Mouse (Mus musculus): Measurements from ENCODE around the gene Cd164. TPM values are rescaled to one million over a fixed set of nuclear protein-coding genes. Genes with fewer than 3 reads are reported as not detected.

Gene Cd164
- total RNA-seq (2021) = 100 to 1,000 TPM; 133 to 157 TPM
- long read RNA-seq, experiment 1, transcript Cd164-201 (6 exons, 2,922 nt) = major isoform, 85 of 90 reads
- long read RNA-seq, experiment 1, partial matches to known transcripts = 2 of 90 reads
- long read RNA-seq, experiment 1, other reads (novel, unspliced or antisense) = 3 of 90 reads
- long read RNA-seq, experiment 2, transcript Cd164-201 (6 exons, 2,922 nt) = major isoform, 89 of 93 reads
- long read RNA-seq, experiment 2, partial matches to known transcripts = 0 of 93 reads
- long read RNA-seq, experiment 2, other reads (novel, unspliced or antisense) = 4 of 93 reads

DNA sequence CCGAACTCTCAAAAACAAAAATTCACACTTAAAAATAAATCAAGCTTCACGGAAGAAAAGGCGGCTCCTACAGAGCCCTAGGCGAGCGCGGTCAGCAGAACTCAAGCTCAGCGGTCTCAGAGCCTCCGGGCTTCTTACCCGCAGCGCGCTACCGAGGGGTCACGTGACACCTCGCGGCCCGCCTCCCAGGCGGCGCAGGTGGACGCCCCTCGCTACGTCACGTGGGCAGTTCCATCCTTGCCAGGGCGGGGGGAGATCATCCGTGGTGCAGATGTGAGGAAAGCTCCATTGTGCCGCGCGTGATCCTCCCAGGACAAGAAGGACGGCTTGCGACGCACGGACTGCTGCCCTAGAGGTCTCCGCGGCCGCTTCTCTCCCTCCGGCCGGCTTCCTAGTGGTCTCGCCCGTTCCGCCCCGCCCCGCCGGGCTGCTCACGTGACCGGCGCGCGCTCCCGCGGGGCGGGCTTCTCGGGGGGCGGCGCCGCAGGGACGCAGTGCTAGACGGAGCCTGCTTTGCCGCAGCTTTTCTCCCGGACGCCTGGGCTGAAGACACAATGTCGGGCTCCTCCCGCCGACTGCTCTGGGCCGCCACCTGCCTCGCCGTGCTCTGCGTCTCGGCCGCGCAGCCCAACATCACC, at the start of gene Cd164:
Cd164 (plus strand) TSS at position 434 of the 638 bp plus-strand sequence.
- peak within 1 kb of the TSS; percentile 100 for H3K27ac ChIP-seq
- DNase-seq = peak; percentile 96
- TF ChIP-seq CTCF (IDR thresholded peaks at IDR 0.05) = no peak
- peak within 1 kb of the TSS; percentile 93 for H3K4me3 ChIP-seq
- intact Hi-C loops (cut with DNase I) = loop anchor here (1.0 to 10.0 kb wide), 3 partner anchors 80 to 286 kb away; partner anchors contain the start of genes Cep57l1 and Sesn1

DNA sequence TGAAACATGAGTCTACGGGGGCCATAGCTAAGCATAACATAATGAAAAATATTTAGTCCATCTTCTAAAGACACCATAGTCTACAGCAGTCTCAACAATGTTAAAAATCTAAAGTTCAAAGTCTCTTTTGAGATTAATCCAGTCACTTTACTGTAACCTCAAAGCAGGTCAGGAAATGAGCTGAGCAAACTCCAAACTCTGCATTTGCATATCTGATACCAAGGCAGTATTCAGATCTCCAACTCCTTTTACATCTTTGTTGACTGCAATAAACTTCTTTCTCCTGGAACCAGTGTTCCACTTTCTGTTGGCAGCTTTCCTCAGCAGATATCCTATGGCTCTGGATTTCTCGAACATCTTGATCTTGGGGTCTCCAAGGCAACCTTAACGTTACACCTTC, 48.5 kb upstream of the Cd164 start:
- Histone ChIP-seq H3K4me3 (no peak overlapping the region), H3K27ac (no peak overlapping the region)
- TF ChIP-seq CTCF (IDR thresholded peaks at IDR 0.05) = no peak
- intact Hi-C loops (cut with DNase I) = no loop called here
- DNase-seq = no peak

DNA sequence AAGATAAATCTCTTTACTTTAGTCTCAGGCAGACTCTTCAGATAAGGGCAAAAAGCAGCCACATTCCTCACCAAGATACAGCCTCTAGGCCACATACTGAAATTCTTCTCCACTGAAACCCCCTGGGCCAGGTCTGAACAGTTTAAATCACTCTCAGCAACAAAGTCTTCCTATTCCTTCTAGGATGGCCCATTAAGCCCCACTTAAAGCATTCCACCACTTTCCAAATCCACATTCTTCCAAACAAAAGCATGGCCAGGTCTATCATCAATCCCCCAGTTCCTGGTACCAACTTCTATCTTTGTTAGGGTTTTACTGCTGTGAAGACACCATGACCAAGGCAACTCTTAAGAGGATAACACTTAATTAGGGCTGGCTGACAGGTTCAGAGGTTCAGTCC, 46.7 kb upstream of the Cd164 start:
- Histone ChIP-seq H3K27ac (no peak overlapping the region), H3K4me3 (no peak overlapping the region)
- intact Hi-C loops (cut with DNase I) = no loop called here
- no peak for DNase-seq
- no peak for TF ChIP-seq CTCF (IDR thresholded peaks at IDR 0.05)

DNA sequence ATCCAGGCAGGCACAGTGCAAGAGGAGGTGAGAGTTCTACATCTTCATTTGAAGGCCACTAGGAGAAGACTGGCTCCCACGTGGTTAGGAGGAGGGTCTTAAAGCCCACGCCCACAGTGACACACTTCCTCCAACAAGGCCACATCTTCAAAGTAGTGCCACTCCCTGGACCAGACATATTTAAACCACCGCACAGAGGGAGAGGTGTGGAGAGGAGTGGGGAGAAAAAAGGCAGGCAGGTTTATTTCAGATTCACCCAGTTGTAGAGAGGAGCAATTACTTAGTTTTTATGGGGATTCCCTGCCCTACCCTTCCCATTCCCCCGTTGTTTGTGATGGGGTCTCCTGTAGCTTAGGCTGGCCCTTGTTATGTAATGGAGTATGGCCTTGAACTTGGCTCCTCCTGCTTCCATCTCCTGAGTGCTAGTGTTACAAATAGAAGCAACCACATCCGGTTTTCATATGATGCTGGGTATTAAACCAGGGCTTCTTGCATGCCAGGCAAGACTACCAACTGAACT, 46.2 kb upstream of the Cd164 start:
- no peak for TF ChIP-seq CTCF (IDR thresholded peaks at IDR 0.05)
- intact Hi-C loops (cut with DNase I) = no loop called here
- H3K4me3 ChIP-seq = no peak overlapping the region
- H3K27ac ChIP-seq = no peak overlapping the region
- no peak for DNase-seq

DNA sequence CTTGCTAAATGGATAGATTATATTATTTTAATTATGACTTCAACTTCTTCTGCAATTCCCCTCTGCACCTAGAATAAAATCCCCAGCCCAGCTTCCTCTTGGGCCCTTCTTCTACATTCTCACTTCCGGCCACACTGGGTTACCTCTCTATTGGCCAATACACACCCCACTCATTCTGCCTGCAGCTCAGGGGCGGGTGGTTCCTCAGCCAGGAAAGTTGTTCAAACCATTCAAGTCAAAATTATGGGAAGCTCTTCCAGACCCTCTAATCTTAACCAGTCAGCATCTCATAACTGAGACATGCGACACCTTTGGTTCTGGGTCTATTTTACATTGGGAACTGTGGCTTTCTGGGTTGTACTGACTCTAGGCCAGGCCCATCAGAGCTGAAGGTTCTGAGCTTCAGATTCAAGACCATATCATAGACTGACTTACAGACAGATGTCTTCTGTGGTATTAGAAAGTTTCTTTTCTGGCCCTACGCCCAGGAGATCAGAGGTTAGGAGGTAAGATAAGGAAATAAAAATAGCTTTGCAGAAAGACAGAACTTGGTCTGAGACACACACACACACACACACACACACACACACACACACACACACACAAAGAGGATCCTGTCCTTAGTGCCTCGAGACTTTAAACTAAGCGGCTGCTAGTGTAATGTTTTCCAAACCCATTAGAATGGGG, 45.3 kb upstream of the Cd164 start:
- no peak for DNase-seq
- no peak for TF ChIP-seq CTCF (IDR thresholded peaks at IDR 0.05)
- Histone ChIP-seq H3K27ac (peak overlapping the region; percentile 89; the same call in 1 of the 2 replicates), H3K4me3 (no peak overlapping the region)
- intact Hi-C loops (cut with DNase I) = no loop called here

DNA sequence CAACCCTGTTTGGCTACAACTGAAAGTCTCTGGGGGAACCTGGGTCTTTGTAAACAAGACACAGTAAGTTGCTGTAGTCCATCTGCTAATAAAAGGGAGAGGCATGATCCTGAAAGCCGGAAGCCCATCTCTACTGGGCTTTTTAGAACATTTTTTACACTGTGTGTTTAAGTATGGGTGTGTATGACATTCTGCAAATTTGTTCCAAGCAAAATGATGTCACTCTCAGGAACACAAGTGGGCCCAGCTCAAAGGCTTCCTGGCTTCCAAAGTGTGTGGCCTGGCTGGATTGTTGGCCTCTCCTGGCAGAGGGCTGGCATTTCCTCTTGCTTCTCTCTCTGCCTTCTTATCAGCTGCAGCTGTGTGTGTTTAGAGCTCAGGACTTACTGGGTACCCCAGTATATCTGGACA, 44.2 kb upstream of the Cd164 start:
- Histone ChIP-seq H3K4me3 (peak overlapping the region; percentile 84), H3K27ac (peak overlapping the region; percentile 89)
- no peak for TF ChIP-seq CTCF (IDR thresholded peaks at IDR 0.05)
- peak; percentile 39 for DNase-seq
- intact Hi-C loops (cut with DNase I) = no loop called here

DNA sequence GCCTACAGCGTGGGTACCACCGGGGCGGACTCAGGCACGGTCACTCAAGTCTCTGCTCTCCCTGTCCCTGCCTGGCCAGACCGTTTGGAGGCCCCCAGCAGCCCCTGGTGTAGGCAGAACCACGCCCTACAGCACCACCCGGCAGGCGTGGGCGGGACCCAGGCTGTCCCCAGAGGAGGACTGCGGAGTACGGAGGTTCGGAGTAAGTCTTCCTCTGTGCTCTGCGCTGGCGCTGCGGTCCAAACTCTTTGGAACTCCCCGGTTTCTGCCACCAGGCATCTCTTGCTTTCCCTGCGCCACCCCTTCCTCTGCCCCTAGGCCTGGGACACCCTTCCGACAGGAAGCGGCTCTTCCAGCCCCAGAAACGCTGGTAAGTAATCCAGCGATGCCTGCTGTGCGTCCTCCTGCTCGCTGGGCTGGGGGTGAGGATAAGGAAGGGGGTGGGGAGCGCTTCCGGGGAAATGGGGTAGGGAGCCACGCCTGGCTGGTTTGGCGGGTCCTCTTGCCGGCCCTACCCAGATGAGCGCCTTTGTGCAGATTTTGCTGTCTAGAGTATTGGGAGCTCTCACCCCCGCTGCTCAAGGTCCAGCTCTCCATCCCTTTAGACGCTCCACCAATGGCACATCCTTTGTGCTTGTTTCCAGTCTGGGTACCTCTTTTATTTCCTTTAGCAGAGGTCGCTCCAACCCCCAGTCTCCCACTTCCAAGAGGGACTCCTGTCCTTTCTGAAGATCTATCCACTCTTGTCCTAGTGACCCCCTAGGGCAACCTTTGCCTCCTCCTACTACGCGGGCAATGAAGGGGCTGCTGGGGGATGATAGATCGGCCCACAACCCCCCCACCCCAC, 42.8 kb upstream of the Cd164 start, which contains the start of gene Mical1:
Mical1 (plus strand) TSS at position 144 of the 847 bp plus-strand sequence.
- H3K4me3 ChIP-seq = peak within 1 kb of the TSS; percentile 84
- H3K27ac ChIP-seq = peak within 1 kb of the TSS; percentile 89
- intact Hi-C loops (cut with DNase I) = no loop called here
- peak; percentile 84 for DNase-seq
- TF ChIP-seq CTCF (IDR thresholded peaks at IDR 0.05) = no peak

DNA sequence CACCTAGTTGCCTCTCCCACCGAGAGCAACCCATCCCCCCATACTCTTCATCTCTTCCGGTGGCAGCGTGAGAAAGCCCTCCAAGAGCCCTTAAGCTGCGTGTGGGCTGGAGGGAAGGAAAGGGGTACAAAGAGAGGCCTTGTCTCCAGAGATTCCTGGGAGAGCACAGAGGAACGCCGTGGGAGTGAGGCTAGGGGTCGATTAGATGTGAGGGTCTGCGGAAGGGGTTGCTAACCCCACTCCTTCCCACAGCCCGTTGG, 42.3 kb upstream of the Cd164 start:
- H3K27ac ChIP-seq = peak overlapping the region; percentile 89
- DNase-seq = no peak
- H3K4me3 ChIP-seq = peak overlapping the region; percentile 84
- intact Hi-C loops (cut with DNase I) = no loop called here
- no peak for TF ChIP-seq CTCF (IDR thresholded peaks at IDR 0.05)

DNA sequence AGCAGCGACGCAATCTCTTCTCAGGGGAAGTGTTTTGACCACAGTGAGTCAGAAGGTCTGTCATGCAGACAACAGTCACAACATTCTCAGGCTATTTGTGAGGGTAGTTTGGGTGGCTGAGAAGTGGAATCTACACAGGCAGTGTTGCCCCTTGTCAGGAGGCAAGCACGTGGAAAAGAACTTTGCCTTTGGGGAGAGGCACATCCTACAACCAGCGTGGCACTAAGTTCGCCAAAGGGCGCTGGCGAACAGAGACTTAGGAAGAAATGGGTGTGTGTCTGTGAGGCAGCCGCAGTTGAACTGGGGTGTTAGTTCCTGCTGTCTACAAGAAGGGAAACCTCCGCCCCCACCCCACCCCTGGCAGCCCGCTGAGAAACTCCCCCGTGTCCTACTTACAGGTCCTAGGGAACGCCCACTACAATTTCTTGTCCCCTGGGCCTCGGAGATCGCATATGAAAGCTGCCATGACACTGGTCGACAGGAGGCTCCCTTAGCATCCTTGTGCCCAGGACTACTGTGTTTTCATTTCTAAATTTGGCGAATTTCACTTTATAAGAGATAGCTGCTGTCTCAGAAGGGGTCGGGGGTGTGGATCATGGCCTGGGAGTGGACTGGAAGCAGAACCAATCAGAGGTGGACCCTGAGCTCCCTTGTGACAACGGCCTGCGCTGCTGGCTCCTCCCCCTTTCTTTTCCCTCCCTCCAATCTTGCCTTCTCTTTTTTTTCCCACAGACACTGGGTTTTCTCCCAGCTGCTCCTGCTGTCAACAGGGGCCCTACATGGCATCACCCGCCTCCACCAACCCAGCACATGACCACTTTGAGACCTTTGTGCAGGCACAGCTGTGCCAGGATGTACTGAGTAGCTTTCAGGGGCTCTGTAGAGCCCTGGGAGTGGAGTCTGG, 41.7 kb upstream of the Cd164 start:
- Histone ChIP-seq H3K27ac (peak overlapping the region; percentile 89), H3K4me3 (peak overlapping the region; percentile 84)
- peak; percentile 84 for DNase-seq
- TF ChIP-seq CTCF (IDR thresholded peaks at IDR 0.05) = no peak
- intact Hi-C loops (cut with DNase I) = no loop called here

DNA sequence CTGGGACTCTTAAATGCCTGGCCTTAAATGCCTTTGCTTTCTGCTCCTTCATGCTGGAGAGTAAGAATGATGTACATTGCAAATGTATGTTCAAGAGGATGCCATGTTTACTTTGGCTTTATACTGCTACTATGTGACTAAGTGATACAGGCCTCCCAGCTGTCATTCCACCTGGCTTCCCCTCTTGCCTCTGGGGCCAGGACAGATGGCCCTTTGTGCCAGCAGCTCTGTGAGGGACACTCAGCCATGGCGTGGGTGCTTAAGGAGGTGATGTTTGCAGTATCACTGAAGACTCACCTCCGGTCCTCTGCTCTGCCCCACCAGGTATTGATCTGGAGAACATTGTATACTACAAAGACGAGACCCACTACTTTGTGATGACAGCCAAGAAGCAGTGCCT, 39.3 kb upstream of the Cd164 start:
- no peak overlapping the region for H3K27ac ChIP-seq
- no peak for DNase-seq
- no peak for TF ChIP-seq CTCF (IDR thresholded peaks at IDR 0.05)
- no peak overlapping the region for H3K4me3 ChIP-seq
- intact Hi-C loops (cut with DNase I) = no loop called here
